Mouse (Mus musculus): ENCODE data around the gene Fsd1l.
A peak's percentile ranks its signal among the peaks of the same experiment; 100 is the strongest.

The Fsd1l gene

GRCm38 (mm10) chr4:53631316-53632010 is at the start of gene Fsd1l:
Fsd1l (plus strand) TSS chr4:53631471.
- DNase-seq (ENCODE audit: low read depth) = peak; percentile 5

GRCm38 (mm10) chr4:53587676-53588075 is 43.6 kb upstream of the Fsd1l start:
- DNase-seq (ENCODE audit: low read depth) = no peak

- no peak for DNase-seq (ENCODE audit: low read depth)
These were observed 42.3 kb upstream of the Fsd1l start for GRCm38 (mm10) chr4:53588936-53589335.

GRCm38 (mm10) chr4:53589466-53589865 is 41.8 kb upstream of the Fsd1l start:
- DNase-seq (ENCODE audit: low read depth) = no peak

GRCm38 (mm10) chr4:53590163-53590562 is 41.1 kb upstream of the Fsd1l start:
- DNase-seq (ENCODE audit: low read depth) = no peak

GRCm38 (mm10) chr4:53590691-53591447 is 40.4 kb upstream of the Fsd1l start:
- DNase-seq (ENCODE audit: low read depth) = no peak

- DNase-seq (ENCODE audit: low read depth) = no peak
These were observed 39.7 kb upstream of the Fsd1l start for GRCm38 (mm10) chr4:53591536-53591935.

- no peak for DNase-seq (ENCODE audit: low read depth)
These were observed 39.3 kb upstream of the Fsd1l start for GRCm38 (mm10) chr4:53591941-53592340.

GRCm38 (mm10) chr4:53592386-53592785 is 38.9 kb upstream of the Fsd1l start:
- no peak for DNase-seq (ENCODE audit: low read depth)

- DNase-seq (ENCODE audit: low read depth) = peak; percentile 35
These were observed 37.1 kb upstream of the Fsd1l start for GRCm38 (mm10) chr4:53594204-53594603.

- no peak for DNase-seq (ENCODE audit: low read depth)
These were observed 35.8 kb upstream of the Fsd1l start for GRCm38 (mm10) chr4:53595246-53596062.

- DNase-seq (ENCODE audit: low read depth) = no peak
These were observed 35.0 kb upstream of the Fsd1l start for GRCm38 (mm10) chr4:53596063-53596895.

- no peak for DNase-seq (ENCODE audit: low read depth)
These were observed 30.8 kb upstream of the Fsd1l start for GRCm38 (mm10) chr4:53600462-53600861.

GRCm38 (mm10) chr4:53614576-53615225 is 16.6 kb upstream of the Fsd1l start:
- no peak for DNase-seq (ENCODE audit: low read depth)

- DNase-seq (ENCODE audit: low read depth) = no peak
These were observed 13.3 kb upstream of the Fsd1l start for GRCm38 (mm10) chr4:53617968-53618367.

GRCm38 (mm10) chr4:53620104-53620503 is 11.2 kb upstream of the Fsd1l start:
- DNase-seq (ENCODE audit: low read depth) = no peak

GRCm38 (mm10) chr4:53621084-53621483 is 10.2 kb upstream of the Fsd1l start:
- no peak for DNase-seq (ENCODE audit: low read depth)

- no peak for DNase-seq (ENCODE audit: low read depth)
These were observed 9.8 kb upstream of the Fsd1l start for GRCm38 (mm10) chr4:53621490-53621889.

GRCm38 (mm10) chr4:53623711-53624110 is 7.6 kb upstream of the Fsd1l start:
- DNase-seq (ENCODE audit: low read depth) = no peak

GRCm38 (mm10) chr4:53624816-53625215 is 6.5 kb upstream of the Fsd1l start:
- no peak for DNase-seq (ENCODE audit: low read depth)

- no peak for DNase-seq (ENCODE audit: low read depth)
These were observed 6.0 kb upstream of the Fsd1l start for GRCm38 (mm10) chr4:53625263-53625662.
